Mouse (Mus musculus): ENCODE measurements around the gene Xylt1. TPM values are rescaled to one million over a fixed set of nuclear protein-coding genes. Genes with fewer than 3 reads are reported as not detected.

Xylt1 gene
- polyA plus RNA-seq, 1 experiment from 2014 or later = 2.9 TPM

GRCm38 (mm10) chr7:117464956-117465355 lies 84.2 kb downstream of the Xylt1 start:
- ATAC-seq = no peak
- 60% methylated on average over 4 of the region's 4 CpGs for WGBS
- no peaks in the 10 kb centered on the region for H3K9me3 ChIP-seq (ENCODE audit: control insufficient read depth, low read length)

GRCm38 (mm10) chr7:117466006-117466780 lies 85.4 kb downstream of the Xylt1 start:
- no peaks in the 10 kb centered on the region for H3K27me3 ChIP-seq (replicated peaks; ENCODE audit: control insufficient read depth, insufficient read depth, low read length)
- no peaks in the 10 kb centered on the region for H3K9me3 ChIP-seq (ENCODE audit: control insufficient read depth, low read length)
- no peak for ATAC-seq
- H3K9ac ChIP-seq (ENCODE audit: low read depth, low read length) = no peak overlapping the region
- H3K4me3 ChIP-seq (ENCODE audit: low read length) = no peak overlapping the region
- H3K4me2 ChIP-seq (ENCODE audit: low read length) = no peak overlapping the region
- no peak overlapping the region for H3K27ac ChIP-seq (ENCODE audit: low read depth, low read length)
- 92% methylated on average over 7 of the region's 7 CpGs for WGBS
- H3K36me3 ChIP-seq (ENCODE audit: control insufficient read depth, insufficient read depth, low read length) = no peaks in the 10 kb centered on the region
- no peaks in the 10 kb centered on the region; the same call in 1 of the 2 replicates for H3K4me1 ChIP-seq (ENCODE audit: control insufficient read depth, insufficient read depth, low read depth, low read length)

More at GRCm38 (mm10) chr7:117464956-117465355, 84.2 kb downstream of the Xylt1 start:
- Histone ChIP-seq H3K27ac (ENCODE audit: low read depth, low read length) (no peak overlapping the region), H3K9ac (ENCODE audit: low read depth, low read length) (no peak overlapping the region), H3K36me3 (ENCODE audit: control insufficient read depth, insufficient read depth, low read length) (no peaks in the 10 kb centered on the region), H3K4me3 (ENCODE audit: low read length) (no peak overlapping the region), H3K4me1 (ENCODE audit: control insufficient read depth, insufficient read depth, low read depth, low read length) (no peaks in the 10 kb centered on the region), H3K27me3 (replicated peaks; ENCODE audit: control insufficient read depth, insufficient read depth, low read length) (no peaks in the 10 kb centered on the region), H3K4me2 (ENCODE audit: low read length) (no peak overlapping the region)

GRCm38 (mm10) chr7:117470243-117470802 lies 89.5 kb downstream of the Xylt1 start:
- peaks cover 22% of the 10 kb centered on the region for H3K4me1 ChIP-seq (ENCODE audit: control insufficient read depth, insufficient read depth, low read depth, low read length)
- H3K27me3 ChIP-seq (replicated peaks; ENCODE audit: control insufficient read depth, insufficient read depth, low read length) = no peaks in the 10 kb centered on the region
- no peaks in the 10 kb centered on the region for H3K36me3 ChIP-seq (ENCODE audit: control insufficient read depth, insufficient read depth, low read length)
- ATAC-seq = no peak
- WGBS = 82% methylated on average over 3 of the region's 3 CpGs
- no peaks in the 10 kb centered on the region for H3K9me3 ChIP-seq (ENCODE audit: control insufficient read depth, low read length)
- no peak overlapping the region for H3K27ac ChIP-seq (ENCODE audit: low read depth, low read length)
- no peak overlapping the region for H3K9ac ChIP-seq (ENCODE audit: low read depth, low read length)
- no peak overlapping the region for H3K4me2 ChIP-seq (ENCODE audit: low read length)
- no peak overlapping the region for H3K4me3 ChIP-seq (ENCODE audit: low read length)

GRCm38 (mm10) chr7:117472055-117472780 lies 91.4 kb downstream of the Xylt1 start:
- H3K27ac ChIP-seq (ENCODE audit: low read depth, low read length) = peak overlapping the region; percentile 75
- H3K27me3 ChIP-seq (replicated peaks; ENCODE audit: control insufficient read depth, insufficient read depth, low read length) = no peaks in the 10 kb centered on the region
- H3K4me3 ChIP-seq (ENCODE audit: low read length) = no peak overlapping the region
- no peaks in the 10 kb centered on the region for H3K9me3 ChIP-seq (ENCODE audit: control insufficient read depth, low read length)
- H3K4me2 ChIP-seq (ENCODE audit: low read length) = peak overlapping the region; percentile 13
- ATAC-seq = peak; percentile 82
- H3K36me3 ChIP-seq (ENCODE audit: control insufficient read depth, insufficient read depth, low read length) = no peaks in the 10 kb centered on the region
- H3K9ac ChIP-seq (ENCODE audit: low read depth, low read length) = no peak overlapping the region
- WGBS = 36% methylated on average over 11 of the region's 11 CpGs
- H3K4me1 ChIP-seq (ENCODE audit: control insufficient read depth, insufficient read depth, low read depth, low read length) = peaks cover 22% of the 10 kb centered on the region

GRCm38 (mm10) chr7:117472781-117473743 lies 92.3 kb downstream of the Xylt1 start:
- H3K36me3 ChIP-seq (ENCODE audit: control insufficient read depth, insufficient read depth, low read length) = no peaks in the 10 kb centered on the region
- ATAC-seq = peak; percentile 81
- H3K9me3 ChIP-seq (ENCODE audit: control insufficient read depth, low read length) = no peaks in the 10 kb centered on the region
- 22% methylated on average over 19 of the region's 19 CpGs for WGBS
- no peaks in the 10 kb centered on the region for H3K27me3 ChIP-seq (replicated peaks; ENCODE audit: control insufficient read depth, insufficient read depth, low read length)
- no peak overlapping the region for H3K9ac ChIP-seq (ENCODE audit: low read depth, low read length)
- H3K4me1 ChIP-seq (ENCODE audit: control insufficient read depth, insufficient read depth, low read depth, low read length) = peaks cover 22% of the 10 kb centered on the region
- peak overlapping the region; percentile 15 for H3K4me2 ChIP-seq (ENCODE audit: low read length)
- H3K4me3 ChIP-seq (ENCODE audit: low read length) = no peak overlapping the region
- H3K27ac ChIP-seq (ENCODE audit: low read depth, low read length) = peak overlapping the region; percentile 75

- no peaks in the 10 kb centered on the region for H3K36me3 ChIP-seq (ENCODE audit: control insufficient read depth, insufficient read depth, low read length)
- H3K27ac ChIP-seq (ENCODE audit: low read depth, low read length) = no peak overlapping the region
- ATAC-seq = no peak
- WGBS = 21% methylated on average over 2 of the region's 2 CpGs
- H3K4me1 ChIP-seq (ENCODE audit: control insufficient read depth, insufficient read depth, low read depth, low read length) = peaks cover 22% of the 10 kb centered on the region
- no peaks in the 10 kb centered on the region for H3K27me3 ChIP-seq (replicated peaks; ENCODE audit: control insufficient read depth, insufficient read depth, low read length)
- H3K9me3 ChIP-seq (ENCODE audit: control insufficient read depth, low read length) = no peaks in the 10 kb centered on the region
- H3K9ac ChIP-seq (ENCODE audit: low read depth, low read length) = no peak overlapping the region
- H3K4me3 ChIP-seq (ENCODE audit: low read length) = no peak overlapping the region
- H3K4me2 ChIP-seq (ENCODE audit: low read length) = no peak overlapping the region
Observed at GRCm38 (mm10) chr7:117474302-117474701, 93.5 kb downstream of the Xylt1 start.

GRCm38 (mm10) chr7:117475106-117475505 lies 94.3 kb downstream of the Xylt1 start:
- no peaks in the 10 kb centered on the region for H3K9me3 ChIP-seq (ENCODE audit: control insufficient read depth, low read length)

GRCm38 (mm10) chr7:117478937-117479336 lies 98.2 kb downstream of the Xylt1 start:
- Histone ChIP-seq H3K9ac (ENCODE audit: low read depth, low read length) (no peak overlapping the region), H3K9me3 (ENCODE audit: control insufficient read depth, low read length) (no peaks in the 10 kb centered on the region), H3K4me2 (ENCODE audit: low read length) (no peak overlapping the region), H3K27me3 (replicated peaks; ENCODE audit: control insufficient read depth, insufficient read depth, low read length) (no peaks in the 10 kb centered on the region), H3K36me3 (ENCODE audit: control insufficient read depth, insufficient read depth, low read length) (no peaks in the 10 kb centered on the region), H3K4me3 (ENCODE audit: low read length) (no peak overlapping the region), H3K4me1 (ENCODE audit: control insufficient read depth, insufficient read depth, low read depth, low read length) (peaks cover 4% of the 10 kb centered on the region; the same call in 1 of the 2 replicates), H3K27ac (ENCODE audit: low read depth, low read length) (no peak overlapping the region)
- 27% methylated on average over 1 of the region's 1 CpGs for WGBS
- ATAC-seq = no peak

More at GRCm38 (mm10) chr7:117475106-117475505, 94.3 kb downstream of the Xylt1 start:
- Histone ChIP-seq H3K27ac (ENCODE audit: low read depth, low read length) (no peak overlapping the region), H3K36me3 (ENCODE audit: control insufficient read depth, insufficient read depth, low read length) (no peaks in the 10 kb centered on the region), H3K4me1 (ENCODE audit: control insufficient read depth, insufficient read depth, low read depth, low read length) (peaks cover 22% of the 10 kb centered on the region), H3K9ac (ENCODE audit: low read depth, low read length) (no peak overlapping the region), H3K4me2 (ENCODE audit: low read length) (no peak overlapping the region), H3K4me3 (ENCODE audit: low read length) (no peak overlapping the region), H3K27me3 (replicated peaks; ENCODE audit: control insufficient read depth, insufficient read depth, low read length) (no peaks in the 10 kb centered on the region)
- WGBS = 54% methylated on average over 4 of the region's 4 CpGs
- no peak for ATAC-seq
